Mouse (Mus musculus) ES-E14 (cell line): ENCODE measurements around the gene Cybrd1. TPM values are rescaled to one million over a fixed set of nuclear protein-coding genes. Genes with fewer than 3 reads are reported as not detected.

Source experiments
- DNase-seq: peaks from one replicate; pipeline ENCODE4 v3.0.0-alpha.2; 2013; ENCODE audit warnings: low read depth, low spot score
- H3K27ac ChIP-seq: 2 replicates; pipeline ENCODE4 v1.5.1; 2012; ENCODE audit warnings: low read depth, mild to moderate bottlenecking, low read length, moderate library complexity, mixed read lengths; ENCODE audit not compliant: poor library complexity, insufficient read depth, severe bottlenecking
- H3K36me3 ChIP-seq: 2 replicates; pipeline ENCODE4 v1.6.1; 2012; ENCODE audit warnings: mild to moderate bottlenecking, low read length, moderate library complexity, mixed read lengths; ENCODE audit not compliant: control insufficient read depth, poor library complexity, insufficient read depth, severe bottlenecking
- H3K4me1 ChIP-seq, 2 experiments: fragments of 150-350 bp in 1 of 2; sonication (generic) in 1 of 2; 2 replicates each; pipeline ENCODE4 v1.6.1; 2012; ENCODE audit warnings: low read length in 2 of 2, mild to moderate bottlenecking in 1 of 2, mixed read lengths in 1 of 2; ENCODE audit not compliant: control insufficient read depth in 2 of 2, insufficient read depth in 2 of 2, poor library complexity in 1 of 2
- H3K4me3 ChIP-seq, 2 experiments: fragments of 150-350 bp in 1 of 2; sonication (generic) in 1 of 2; 2 replicates each; pipeline ENCODE4 v1.5.1; 2012; ENCODE audit warnings: low read length in 2 of 2, low read depth in 1 of 2, mild to moderate bottlenecking in 1 of 2, mixed read lengths in 1 of 2; ENCODE audit not compliant: insufficient read depth in 1 of 2, poor library complexity in 1 of 2, severe bottlenecking in 1 of 2
- H3K9ac ChIP-seq: 2 replicates; pipeline ENCODE4 v1.6.1; 2012; ENCODE audit warnings: low read depth, mild to moderate bottlenecking, low read length, mixed read lengths; ENCODE audit not compliant: poor library complexity, insufficient read depth, severe bottlenecking
- H3K9me3 ChIP-seq: fragments of 150-350 bp; sonication (generic); 2 replicates; pipeline ENCODE4 v1.6.1; 2012; ENCODE audit warnings: low read depth, mild to moderate bottlenecking, low read length; ENCODE audit not compliant: control insufficient read depth, insufficient read depth
- CHD2 ChIP-seq: IDR thresholded peaks from 2 replicates; pipeline ENCODE4 v1.6.1; 2014; ENCODE audit warnings: mild to moderate bottlenecking, low read depth, low read length, inconsistent platforms
- HCFC1 ChIP-seq: IDR thresholded peaks from 2 replicates; pipeline ENCODE4 v1.6.1; 2012; ENCODE audit warnings: low read length, inconsistent platforms, borderline replicate concordance; ENCODE audit not compliant: insufficient read depth
- MAFK ChIP-seq: IDR thresholded peaks from 2 replicates; pipeline ENCODE4 v1.6.1; 2014; ENCODE audit warnings: mild to moderate bottlenecking, low read depth, low read length, inconsistent platforms; ENCODE audit not compliant: insufficient read depth
- ZC3H11A ChIP-seq: IDR thresholded peaks from 2 replicates; pipeline ENCODE4 v1.6.1; 2012; ENCODE audit warnings: low read depth, mild to moderate bottlenecking, inconsistent platforms, low read length, borderline replicate concordance
- ZNF384 ChIP-seq: IDR thresholded peaks from 2 replicates; pipeline ENCODE4 v1.6.1; 2012; ENCODE audit warnings: low read depth, low read length, inconsistent platforms
- in situ Hi-C, 2 experiments: fragments of 600-800 bp; cut with MboI; formaldehyde crosslinking; loops; one replicate each; pipeline ENCODE4 v1.15.1; 2025; ENCODE audit warnings: low sequenced_read_pairs in 2 of 2, inconsistent platforms in 1 of 2; ENCODE audit not compliant: unreplicated experiment in 2 of 2
- total RNA-seq: library from RNA; depleted of rRNA; stranded (reverse); fragments of 300-350 nt; gene quantifications from 2 replicates; pipeline ENCODE4 v1.2.3, GENCODE M21; 2012; rRNA removed

Gene Cybrd1
- total RNA-seq, 1 experiment: 0.31 TPM

GRCm38 (mm10) chr2:71188861-71189260 lies 71.1 kb downstream of the Cybrd1 start:
- H3K4me3 ChIP-seq: no peak overlapping the region
- H3K27ac ChIP-seq: no peak overlapping the region; the same call in 1 of the 2 replicates
- H3K4me1 ChIP-seq: peaks cover 12 to 13% of the 10 kb centered on the region in 2 experiments
- TF ChIP-seq MAFK (no peak), HCFC1 (no peak), ZC3H11A (no peak), CHD2 (no peak), ZNF384 (no peak)
- DNase-seq: no peak
- in situ Hi-C loops: no loop called here
- H3K9me3 ChIP-seq: no peaks in the 10 kb centered on the region
- H3K36me3 ChIP-seq: no peaks in the 10 kb centered on the region
- no peak overlapping the region for H3K9ac ChIP-seq

- H3K4me1 ChIP-seq: peaks cover 12 to 13% of the 10 kb centered on the region in 2 experiments
- TF ChIP-seq CHD2: no peak
- no peak for TF ChIP-seq MAFK
- no peak for TF ChIP-seq ZC3H11A
- TF ChIP-seq ZNF384: no peak
- no peak for TF ChIP-seq HCFC1
- H3K9me3 ChIP-seq: no peaks in the 10 kb centered on the region
- no peak for DNase-seq
- in situ Hi-C loops: no loop called here
- H3K4me3 ChIP-seq: no peak overlapping the region
- no peak overlapping the region for H3K27ac ChIP-seq
- no peaks in the 10 kb centered on the region for H3K36me3 ChIP-seq
- no peak overlapping the region for H3K9ac ChIP-seq
Measured at GRCm38 (mm10) chr2:71191391-71192194, 73.9 kb downstream of the Cybrd1 start.

GRCm38 (mm10) chr2:71192195-71192807 lies 74.6 kb downstream of the Cybrd1 start:
- no peak for DNase-seq
- H3K4me3 ChIP-seq: no peak overlapping the region
- in situ Hi-C loops: no loop called here

More at GRCm38 (mm10) chr2:71192195-71192807, 74.6 kb downstream of the Cybrd1 start:
- Histone ChIP-seq H3K27ac (no peak overlapping the region), H3K4me1 (peaks cover 12 to 13% of the 10 kb centered on the region in 2 experiments), H3K9me3 (no peaks in the 10 kb centered on the region), H3K36me3 (no peaks in the 10 kb centered on the region), H3K9ac (no peak overlapping the region)
- TF ChIP-seq MAFK (no peak), HCFC1 (no peak), CHD2 (no peak), ZC3H11A (no peak), ZNF384 (no peak)

Other genes starting within 250 kb of the Cybrd1 start
- 14.4 and 20.0 TPM in 2 replicates for gene Dcaf17, start 62.6 kb upstream of the Cybrd1 start, total RNA-seq
- 18.0 and 30.2 TPM in 2 replicates for gene Mettl8, start 62.3 kb upstream of the Cybrd1 start, total RNA-seq
- gene Dync1i2, start 93.8 kb downstream of the Cybrd1 start, total RNA-seq: 27.4 and 38.6 TPM in 2 replicates
- 42.6 and 44.2 TPM in 2 replicates for gene Slc25a12, start 249.8 kb downstream of the Cybrd1 start, total RNA-seq